11 mouse cellular contexts compared by ENCODE assay signal in genomic region chr4:56610273-56610672, GRCm38 (mm10).
"Had no signal": no experiment of that assay in that cellular context is flagged by ENCODE, and none has a peak within 500 bp of the region (broad histone marks: within the 10 kb centered on the region; RNA-seq: fewer than 3 reads in every experiment).

No protein-coding gene starts in this region.

- DNase-seq: kidney, adult 9 months; kidney, postnatal 4 days; lung, adult 2 months; lung, postnatal 36 days; thymus, postnatal 36 days had no signal

- H3K9ac ChIP-seq: limb, embryonic 12.5 days; liver, embryonic 14.5 days; midbrain, embryonic 13.5 days had no signal

- H3K4me1 ChIP-seq: limb, embryonic 12.5 days; midbrain, embryonic 13.5 days had no signal

- H3K36me3 ChIP-seq: limb, embryonic 12.5 days; midbrain, embryonic 13.5 days had no signal

- H3K27me3 ChIP-seq: limb, embryonic 12.5 days; midbrain, embryonic 13.5 days had no signal

- H3K4me3 ChIP-seq: layer of hippocampus, adult 2 months; limb, embryonic 12.5 days; midbrain, embryonic 13.5 days had no signal

- H3K9me3 ChIP-seq: limb, embryonic 12.5 days; midbrain, embryonic 13.5 days had no signal

- H3K27ac ChIP-seq: kidney, postnatal 0 days; layer of hippocampus, adult 2 months; limb, embryonic 12.5 days; liver, embryonic 14.5 days; midbrain, embryonic 13.5 days had no signal

- ATAC-seq: lung, postnatal 0 days; midbrain, embryonic 13.5 days had no signal

- H3K4me2 ChIP-seq: limb, embryonic 12.5 days; midbrain, embryonic 13.5 days had no signal
